9 mouse cellular contexts compared by ENCODE assay signal in the genomic region with DNA sequence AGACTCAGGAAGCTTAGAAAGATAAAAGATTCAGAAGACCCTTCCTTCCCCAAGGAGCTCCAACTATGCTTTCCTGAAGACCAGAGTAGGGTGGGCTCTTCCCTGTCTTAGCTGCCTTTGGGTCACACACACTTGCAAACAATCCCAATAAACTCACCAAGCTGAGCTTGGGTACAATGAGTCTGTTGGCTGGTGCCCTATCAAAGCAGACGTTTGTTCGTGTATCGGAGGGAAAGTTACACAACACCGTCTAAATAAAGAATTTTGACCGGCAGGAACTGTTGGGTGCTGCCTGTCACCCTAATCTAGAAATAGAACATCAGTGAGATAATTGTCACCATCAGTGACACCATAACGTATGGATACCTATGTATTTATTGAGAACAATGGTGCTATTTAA. TPM values are rescaled to one million over a fixed set of nuclear protein-coding genes. Genes with fewer than 3 reads are reported as not detected.
DNase-seq lines count a peak whose midpoint lies in the region; ATAC-seq lines count a peak whose summit lies in the region.
"Had no signal": no experiment of that assay in that cellular context is flagged by ENCODE, and none has a peak within 500 bp of the region (broad histone marks: within the 10 kb centered on the region; RNA-seq: fewer than 3 reads in every experiment).

No protein-coding gene starts in this region.

- H3K36me3 ChIP-seq in hindbrain, embryonic 15.5 days: no peaks in the 10 kb centered on the region
- H3K36me3 ChIP-seq in hindbrain, embryonic 16.5 days (ENCODE audit: control insufficient read depth, insufficient read depth, low read length): no peaks in the 10 kb centered on the region
- no peaks in the 10 kb centered on the region for H3K36me3 ChIP-seq in neural tube, embryonic 15.5 days
- H3K36me3 ChIP-seq in heart, embryonic 15.5 days: no peaks in the 10 kb centered on the region

- ATAC-seq in hindbrain, embryonic 15.5 days (ENCODE audit: low FRiP score, low read depth): no peak
- ATAC-seq in hindbrain, embryonic 16.5 days: no peak
- no peak for ATAC-seq in neural tube, embryonic 15.5 days (ENCODE audit: low FRiP score)
- ATAC-seq in heart, embryonic 15.5 days (replicated peaks; ENCODE audit: insufficient number of reproducible peaks, insufficient read depth, low FRiP score, low read depth): no peak
- ATAC-seq in megakaryocyte progenitor cell, adult 5-6 weeks (replicated peaks; ENCODE audit: poor library complexity): 0 out of 2 replicates have a peak, but pooled peaks have one; percentile 13
- no peak for ATAC-seq in erythroid progenitor cell, adult 5-6 weeks (replicated peaks; ENCODE audit: low FRiP score, poor library complexity, severe bottlenecking)

- peaks cover 6% of the 10 kb centered on the region; the same call in 1 of the 2 replicates for H3K4me1 ChIP-seq in hindbrain, embryonic 15.5 days (replicated peaks)
- no peaks in the 10 kb centered on the region; the same call in 1 of the 2 replicates for H3K4me1 ChIP-seq in hindbrain, embryonic 16.5 days (ENCODE audit: control insufficient read depth, insufficient read depth, low read depth, low read length)
- H3K4me1 ChIP-seq in neural tube, embryonic 15.5 days: peaks cover 13% of the 10 kb centered on the region; the same call in 1 of the 2 replicates
- H3K4me1 ChIP-seq in heart, embryonic 15.5 days (replicated peaks): peaks cover 20% of the 10 kb centered on the region

- no peak overlapping the region for H3K4me3 ChIP-seq in hindbrain, embryonic 15.5 days
- no peak overlapping the region; the same call in 1 of the 2 replicates for H3K4me3 ChIP-seq in hindbrain, embryonic 16.5 days (ENCODE audit: low read length)
- no peak overlapping the region for H3K4me3 ChIP-seq in neural tube, embryonic 15.5 days (replicated peaks)
- H3K4me3 ChIP-seq in heart, embryonic 15.5 days: no peak overlapping the region

- peak overlapping the region; percentile 42; the same call in 1 of the 2 replicates for H3K4me2 ChIP-seq in hindbrain, embryonic 15.5 days
- no peak overlapping the region; the same call in 1 of the 2 replicates for H3K4me2 ChIP-seq in hindbrain, embryonic 16.5 days (ENCODE audit: low read length)
- H3K4me2 ChIP-seq in neural tube, embryonic 15.5 days: peak overlapping the region; percentile 42; the same call in 1 of the 2 replicates
- peak overlapping the region; percentile 53; the same call in 1 of the 2 replicates for H3K4me2 ChIP-seq in heart, embryonic 15.5 days

- no peaks in the 10 kb centered on the region for H3K27me3 ChIP-seq in hindbrain, embryonic 15.5 days
- H3K27me3 ChIP-seq in hindbrain, embryonic 16.5 days (replicated peaks; ENCODE audit: control insufficient read depth, insufficient read depth, low read length): no peaks in the 10 kb centered on the region
- no peaks in the 10 kb centered on the region for H3K27me3 ChIP-seq in neural tube, embryonic 15.5 days (replicated peaks)
- H3K27me3 ChIP-seq in heart, embryonic 15.5 days: no peaks in the 10 kb centered on the region

- DNase-seq in neural tube, embryonic 10.5 days (ENCODE audit: extremely low spot score, low spot score): no peak
- no peak for DNase-seq in layer of hippocampus, adult 9-10 months (ENCODE audit: low spot score)

- H3K9me3 ChIP-seq in hindbrain, embryonic 15.5 days: no peaks in the 10 kb centered on the region
- no peaks in the 10 kb centered on the region for H3K9me3 ChIP-seq in hindbrain, embryonic 16.5 days (ENCODE audit: control insufficient read depth, low read length)
- no peaks in the 10 kb centered on the region for H3K9me3 ChIP-seq in neural tube, embryonic 15.5 days (replicated peaks)
- no peaks in the 10 kb centered on the region for H3K9me3 ChIP-seq in heart, embryonic 15.5 days (replicated peaks)

- H3K9ac ChIP-seq in hindbrain, embryonic 15.5 days: no peak overlapping the region
- no peak overlapping the region for H3K9ac ChIP-seq in hindbrain, embryonic 16.5 days (ENCODE audit: low read depth, low read length)
- no peak overlapping the region for H3K9ac ChIP-seq in neural tube, embryonic 15.5 days (replicated peaks)
- no peak overlapping the region for H3K9ac ChIP-seq in heart, embryonic 15.5 days

- 68% methylated on average over 6 of the region's 6 CpGs for WGBS in hindbrain, embryonic 15.5 days
- 67% methylated on average over 6 of the region's 6 CpGs for WGBS in hindbrain, embryonic 16.5 days
- 68% methylated on average over 6 of the region's 6 CpGs for WGBS in neural tube, embryonic 15.5 days
- WGBS in heart, embryonic 15.5 days: 42% methylated on average over 6 of the region's 6 CpGs

- no peak overlapping the region for H3K27ac ChIP-seq in hindbrain, embryonic 15.5 days (replicated peaks)
- no peak overlapping the region for H3K27ac ChIP-seq in hindbrain, embryonic 16.5 days (ENCODE audit: low read depth, low read length)
- H3K27ac ChIP-seq in neural tube, embryonic 15.5 days (replicated peaks): no peak overlapping the region
- H3K27ac ChIP-seq in heart, embryonic 15.5 days: 0 out of 2 replicates have a peak overlapping the region, but pooled peaks have one; percentile 1
- H3K27ac ChIP-seq: kidney, postnatal 0 days had no signal

RNA-seq across cellular contexts. Expression of gene Morf4l1, which starts 12.6 kb away (rescaled TPM):
- 505 and 550 TPM in 2 replicates for polyA plus RNA-seq in hindbrain, embryonic 15.5 days (2015; fragmentation: Nextera tagmentation; extraction: Ambion mirVana)
- polyA plus RNA-seq in hindbrain, embryonic 16.5 days (2015; fragmentation: Nextera tagmentation; extraction: Ambion mirVana): 538 and 570 TPM in 2 replicates
- polyA plus RNA-seq in neural tube, embryonic 15.5 days (2015; fragmentation: Nextera tagmentation; extraction: Ambion mirVana): 520 and 554 TPM in 2 replicates
- 298 and 299 TPM in 2 replicates for polyA plus RNA-seq in heart, embryonic 15.5 days (2015; fragmentation: Nextera tagmentation; extraction: Ambion mirVana)
- 366 and 378 TPM in 2 replicates for total RNA-seq in megakaryocyte progenitor cell, adult 5-6 weeks (2015)
- total RNA-seq in megakaryocyte progenitor cell, adult 5-6 weeks (2017): 192 and 278 TPM in 2 replicates
- total RNA-seq in erythroid progenitor cell, adult 5-6 weeks (2015; ENCODE audit: low replicate concordance): 188 and 231 TPM in 2 replicates
- total RNA-seq in erythroid progenitor cell, adult 5-6 weeks (2017; ENCODE audit: low replicate concordance): 144 and 175 TPM in 2 replicates

RNA-seq across cellular contexts. Expression of gene Adamts7, which starts 35.7 kb away (rescaled TPM):
- polyA plus RNA-seq in hindbrain, embryonic 15.5 days (2015; fragmentation: Nextera tagmentation; extraction: Ambion mirVana): 7.9 and 9.0 TPM in 2 replicates
- polyA plus RNA-seq in hindbrain, embryonic 16.5 days (2015; fragmentation: Nextera tagmentation; extraction: Ambion mirVana): 4.9 and 9.4 TPM in 2 replicates
- 8.0 and 8.5 TPM in 2 replicates for polyA plus RNA-seq in neural tube, embryonic 15.5 days (2015; fragmentation: Nextera tagmentation; extraction: Ambion mirVana)
- polyA plus RNA-seq in heart, embryonic 15.5 days (2015; fragmentation: Nextera tagmentation; extraction: Ambion mirVana): 8.9 and 11.3 TPM in 2 replicates
- not detected in 2 replicates for total RNA-seq in megakaryocyte progenitor cell, adult 5-6 weeks (2015)
- 0.07 TPM in 1 of 2 replicates, not detected in the other for total RNA-seq in megakaryocyte progenitor cell, adult 5-6 weeks (2017)
- not detected in 2 replicates for total RNA-seq in erythroid progenitor cell, adult 5-6 weeks (2015; ENCODE audit: low replicate concordance)
- total RNA-seq in erythroid progenitor cell, adult 5-6 weeks (2017; ENCODE audit: low replicate concordance): not detected in 2 replicates
